Mouse (Mus musculus) MEL (cell line): Measurements from ENCODE around the gene Dis3l2. TPM values are rescaled to one million over a fixed set of nuclear protein-coding genes. Genes with fewer than 3 reads are reported as not detected.

Experiments
- DNase-seq: peaks from one replicate; pipeline ENCODE4 v3.0.0; 2011; ENCODE audit warnings: low read depth, low spot score
- H3K27ac ChIP-seq: 2 replicates; pipeline ENCODE4 v1.5.1; 2012; ENCODE audit warnings: low read depth, mild to moderate bottlenecking, control low read depth, low read length, moderate library complexity; ENCODE audit not compliant: control insufficient read depth
- H3K27me3 ChIP-seq, 2 experiments: fragments of 150-350 bp in 1 of 2; sonication (generic) in 1 of 2; 2 replicates each; pipeline ENCODE4 v1.6.1; 2012; ENCODE audit warnings: low read length in 2 of 2, mild to moderate bottlenecking in 2 of 2, improper control_type of control experiment in 1 of 2, moderate library complexity in 1 of 2; ENCODE audit not compliant: insufficient read depth in 2 of 2, control insufficient read depth in 1 of 2
- H3K36me3 ChIP-seq, 2 experiments: 2 replicates each; pipeline ENCODE4 v1.6.1; 2012 to 2014; ENCODE audit warnings: low read length in 2 of 2, improper control_type of control experiment in 1 of 2, inconsistent platforms in 1 of 2, mild to moderate bottlenecking in 1 of 2; ENCODE audit not compliant: insufficient read depth in 2 of 2, control insufficient read depth in 1 of 2
- H3K4me1 ChIP-seq, 2 experiments: fragments of 150-350 bp in 1 of 2; sonication (generic) in 1 of 2; 2 replicates each; pipeline ENCODE4 v1.6.1; 2012; ENCODE audit warnings: low read length in 2 of 2, improper control_type of control experiment in 1 of 2, mild to moderate bottlenecking in 1 of 2; ENCODE audit not compliant: insufficient read depth in 2 of 2, control insufficient read depth in 1 of 2
- H3K4me3 ChIP-seq, 2 experiments: fragments of 150-350 bp in 1 of 2; sonication (generic) in 1 of 2; 2 replicates each; pipeline ENCODE4 v1.5.1; 2012; ENCODE audit warnings: low read depth in 2 of 2, low read length in 2 of 2, mild to moderate bottlenecking in 2 of 2, moderate library complexity in 2 of 2, control low read depth in 1 of 2, improper control_type of control experiment in 1 of 2; ENCODE audit not compliant: control insufficient read depth in 1 of 2, insufficient read depth in 1 of 2
- H3K79me2 ChIP-seq: 2 replicates; pipeline ENCODE4 v1.6.1; 2012; ENCODE audit warnings: mild to moderate bottlenecking, low read length, moderate library complexity; ENCODE audit not compliant: control insufficient read depth, poor library complexity, insufficient read depth
- H3K9ac ChIP-seq: 2 replicates; pipeline ENCODE4 v1.6.1; 2012; ENCODE audit warnings: low read depth, mild to moderate bottlenecking, control low read depth, low read length, moderate library complexity; ENCODE audit not compliant: control insufficient read depth, poor library complexity, severe bottlenecking
- H3K9me3 ChIP-seq: fragments of 150-350 bp; sonication (generic); replicated peaks from 2 replicates; pipeline ENCODE4 v1.6.1; 2012; ENCODE audit warnings: mild to moderate bottlenecking, low read length, improper control_type of control experiment, moderate library complexity; ENCODE audit not compliant: insufficient read depth
- BHLHE40 ChIP-seq: IDR thresholded peaks from 2 replicates; pipeline ENCODE4 v1.6.1; 2012; ENCODE audit warnings: low read depth, mild to moderate bottlenecking, inconsistent platforms, low read length, improper control_type of control experiment, borderline replicate concordance
- CHD1 ChIP-seq: IDR thresholded peaks from 2 replicates; pipeline ENCODE4 v1.6.1; 2012; ENCODE audit warnings: low read depth, mild to moderate bottlenecking, inconsistent platforms, low read length, improper control_type of control experiment
- CHD2 ChIP-seq: IDR thresholded peaks from 2 replicates; pipeline ENCODE4 v1.6.1; 2011; ENCODE audit warnings: low read length, improper control_type of control experiment
- E2F4 ChIP-seq: IDR thresholded peaks from 2 replicates; pipeline ENCODE4 v1.6.1; 2011; ENCODE audit warnings: low read depth, low read length, improper control_type of control experiment, borderline replicate concordance
- ELF1 ChIP-seq: IDR thresholded peaks from 2 replicates; pipeline ENCODE4 v1.6.1; 2014; ENCODE audit warnings: low read depth, mild to moderate bottlenecking, inconsistent platforms, low read length, improper control_type of control experiment, moderate library complexity
- EP300 ChIP-seq, 2 experiments: IDR thresholded peaks; 2 replicates each; pipeline ENCODE4 v1.6.1; 2011; ENCODE audit warnings: improper control_type of control experiment in 2 of 2, low read length in 2 of 2, low read depth in 1 of 2, mild to moderate bottlenecking in 1 of 2
- ETS1 ChIP-seq: IDR thresholded peaks from 2 replicates; pipeline ENCODE4 v1.6.1; 2012; ENCODE audit warnings: low read depth, mild to moderate bottlenecking, inconsistent platforms, low read length, improper control_type of control experiment, moderate library complexity
- KAT2A ChIP-seq: conservative IDR thresholded peaks from 2 replicates; pipeline ENCODE4 v1.6.1; 2012; ENCODE audit warnings: low read depth, low read length, improper control_type of control experiment, inconsistent platforms
- MAFK ChIP-seq: IDR thresholded peaks from 2 replicates; pipeline ENCODE4 v1.6.1; 2011; ENCODE audit warnings: low read depth, mild to moderate bottlenecking, low read length, improper control_type of control experiment, borderline replicate concordance
- MAX ChIP-seq: IDR thresholded peaks from 2 replicates; pipeline ENCODE4 v1.6.1; 2011; ENCODE audit warnings: low read length, improper control_type of control experiment
- MAZ ChIP-seq: IDR thresholded peaks from 2 replicates; pipeline ENCODE4 v1.6.1; 2012; ENCODE audit warnings: low read depth, mild to moderate bottlenecking, inconsistent platforms, low read length, improper control_type of control experiment
- MYB ChIP-seq: IDR thresholded peaks from 2 replicates; pipeline ENCODE4 v1.6.1; 2011; ENCODE audit warnings: mild to moderate bottlenecking, low read depth, low read length, improper control_type of control experiment
- MYC ChIP-seq: IDR thresholded peaks from 2 replicates; pipeline ENCODE4 v1.6.1; 2011; ENCODE audit warnings: low read depth, mild to moderate bottlenecking, low read length, improper control_type of control experiment, moderate library complexity
- NRF1 ChIP-seq: IDR thresholded peaks from 2 replicates; pipeline ENCODE4 v1.6.1; 2014; ENCODE audit warnings: low read depth, mild to moderate bottlenecking, inconsistent platforms, low read length, improper control_type of control experiment, moderate library complexity; ENCODE audit not compliant: poor library complexity, insufficient read depth, severe bottlenecking
- POLR2A ChIP-seq, 2 experiments: IDR thresholded peaks; 2 replicates each; pipeline ENCODE4 v1.6.1; 2011 to 2012; ENCODE audit warnings: low read length in 2 of 2, mild to moderate bottlenecking in 2 of 2, control low read depth in 1 of 2, improper control_type of control experiment in 1 of 2, low read depth in 1 of 2, moderate library complexity in 1 of 2; ENCODE audit not compliant: control insufficient read depth in 1 of 2, insufficient read depth in 1 of 2, poor library complexity in 1 of 2
- POLR2AphosphoS5 ChIP-seq: IDR thresholded peaks from 2 replicates; pipeline ENCODE4 v1.6.1; 2012; ENCODE audit warnings: low read depth, borderline replicate concordance, mild to moderate bottlenecking, inconsistent platforms, low read length, moderate library complexity, mixed read lengths
- SIN3A ChIP-seq: IDR thresholded peaks from 2 replicates; pipeline ENCODE4 v1.6.1; 2012; ENCODE audit warnings: low read length, improper control_type of control experiment, inconsistent platforms
- TAL1 ChIP-seq: IDR thresholded peaks from 2 replicates; pipeline ENCODE4 v1.6.1; 2012; ENCODE audit warnings: mild to moderate bottlenecking, inconsistent platforms, low read length, moderate library complexity, mixed read lengths
- TBP ChIP-seq: IDR thresholded peaks from 2 replicates; pipeline ENCODE4 v1.8.0; 2011; ENCODE audit warnings: low read depth, low read length, improper control_type of control experiment
- UBTF ChIP-seq: IDR thresholded peaks from 2 replicates; pipeline ENCODE4 v1.6.1; 2012; ENCODE audit warnings: low read depth, mild to moderate bottlenecking, inconsistent platforms, low read length, improper control_type of control experiment, moderate library complexity, borderline replicate concordance; ENCODE audit not compliant: insufficient read depth
- USF1 ChIP-seq: IDR thresholded peaks from 2 replicates; pipeline ENCODE4 v1.6.1; 2014; ENCODE audit warnings: low read depth, mild to moderate bottlenecking, inconsistent platforms, low read length, improper control_type of control experiment, moderate library complexity
- USF2 ChIP-seq, 2 experiments: IDR thresholded peaks; 2 replicates each; pipeline ENCODE4 v1.6.1; 2011 to 2012; ENCODE audit warnings: improper control_type of control experiment in 2 of 2, low read length in 2 of 2, borderline replicate concordance in 1 of 2, inconsistent platforms in 1 of 2, low read depth in 1 of 2, mild to moderate bottlenecking in 1 of 2; ENCODE audit not compliant: insufficient read depth in 1 of 2
- ZKSCAN1 ChIP-seq: IDR thresholded peaks from 2 replicates; pipeline ENCODE4 v1.6.1; 2012; ENCODE audit warnings: low read depth, mild to moderate bottlenecking, inconsistent platforms, low read length, improper control_type of control experiment, moderate library complexity
- ZMIZ1 ChIP-seq: IDR thresholded peaks from 2 replicates; pipeline ENCODE4 v1.6.1; 2012; ENCODE audit warnings: low read depth, mild to moderate bottlenecking, inconsistent platforms, low read length, improper control_type of control experiment, moderate library complexity
- polyA plus RNA-seq, 2 experiments: library from polyadenylated mRNA; stranded (reverse) in 1 of 2; unstranded in 1 of 2; fragments of >175 nt in 1 of 2; fragments of >200 nt in 1 of 2; gene quantifications; 2 replicates each; pipeline versions ENCODE4 v1.2.1 to v1.2.4; 2012; ENCODE audit warnings: low replicate concordance in 2 of 2, low read depth in 1 of 2; ENCODE audit not compliant: insufficient read length in 2 of 2, insufficient read depth in 1 of 2, missing spikeins in 1 of 2
- total RNA-seq: library from RNA; depleted of rRNA; stranded (reverse); fragments of 300-350 nt; gene quantifications from 2 replicates; pipeline ENCODE4 v1.2.3, GENCODE M21; 2012

Dis3l2 gene
- total and polyA plus RNA-seq, 3 experiments, result 16.9 to 17.3 TPM; not detected in 1

GRCm38 (mm10) chr1:87010629-87011330 is 307.2 kb downstream of the Dis3l2 start:
- Histone ChIP-seq H3K9ac (no peak overlapping the region), H3K27me3 (no peaks in the 10 kb centered on the region), H3K4me1 (peaks cover 4 to 13% of the 10 kb centered on the region in 2 experiments; a peak in 3 of 4 replicates), H3K36me3 (peaks cover 0 to 6% of the 10 kb centered on the region in 2 experiments; a peak in 2 of 4 replicates), H3K9me3 (no peaks in the 10 kb centered on the region), H3K79me2 (no peaks in the 10 kb centered on the region), H3K27ac (no peak overlapping the region), H3K4me3 (no peak overlapping the region)
- DNase-seq, result no peak
- TF ChIP-seq MYB (no peak), NRF1 (no peak), KAT2A (no peak), ELF1 (no peak), MYC (no peak), USF1 (no peak), TBP (no peak), E2F4 (no peak), TAL1 (no peak), UBTF (no peak), USF2 (IDR thresholded peaks at IDR 0.05; ENCODE audit: borderline replicate concordance in 1 of 2, insufficient read depth in 1 of 2, low read depth in 1 of 2, low read length in 2 of 2) (no peak), MAZ (no peak), POLR2A (IDR thresholded peaks at IDR 0.05; ENCODE audit: control insufficient read depth in 1 of 2, insufficient read depth in 1 of 2, low read depth in 1 of 2, low read length in 2 of 2, poor library complexity in 1 of 2) (no peak), EP300 (IDR thresholded peaks at IDR 0.05; ENCODE audit: low read depth in 1 of 2, low read length in 2 of 2) (no peak), POLR2AphosphoS5 (no peak)

GRCm38 (mm10) chr1:87011718-87012117 is 308.1 kb downstream of the Dis3l2 start:
- H3K27ac ChIP-seq, result no peak overlapping the region
- TF ChIP-seq CHD1, result no peak
- no peak for TF ChIP-seq ZMIZ1
- TF ChIP-seq ETS1, result no peak
- TF ChIP-seq MAFK, result no peak
- no peak for TF ChIP-seq KAT2A
- TF ChIP-seq SIN3A, result no peak
- TF ChIP-seq ELF1, result no peak
- TF ChIP-seq CHD2, result no peak
- no peak for TF ChIP-seq POLR2AphosphoS5
- no peak for TF ChIP-seq TAL1
- no peak for TF ChIP-seq MAX
- no peak for TF ChIP-seq ZKSCAN1
- TF ChIP-seq POLR2A (IDR thresholded peaks at IDR 0.05; ENCODE audit: control insufficient read depth in 1 of 2, insufficient read depth in 1 of 2, low read depth in 1 of 2, low read length in 2 of 2, poor library complexity in 1 of 2), result no peak
- no peak for TF ChIP-seq BHLHE40
- no peak for TF ChIP-seq MYB
- TF ChIP-seq, all 39 proteins: peak for 0
- Histone ChIP-seq H3K79me2 (no peaks in the 10 kb centered on the region), H3K4me3 (no peak overlapping the region), H3K9ac (no peak overlapping the region), H3K36me3 (peaks cover 0 to 4% of the 10 kb centered on the region in 2 experiments; a peak in 2 of 4 replicates), H3K4me1 (peaks cover 3 to 5% of the 10 kb centered on the region in 2 experiments; a peak in 3 of 4 replicates), H3K9me3 (no peaks in the 10 kb centered on the region), H3K27me3 (no peaks in the 10 kb centered on the region)
- DNase-seq, result no peak
